Mouse (Mus musculus) bone marrow, adult 2 months (tissue): Measurements from ENCODE around the gene Rprml.

Experiments used
- CTCF ChIP-seq: fragments of 200-500 bp; IDR thresholded peaks from 2 replicates; pipeline ENCODE4 v1.5.1; 2011; ENCODE audit warnings: low read length, control low read depth; ENCODE audit not compliant: control insufficient read depth, insufficient read depth
- POLR2A ChIP-seq: fragments of 200-500 bp; IDR thresholded peaks from 2 replicates; pipeline ENCODE4 v1.6.1; 2011; ENCODE audit warnings: low read depth, mild to moderate bottlenecking, control low read depth, low read length, borderline replicate concordance; ENCODE audit not compliant: control insufficient read depth

DNA sequence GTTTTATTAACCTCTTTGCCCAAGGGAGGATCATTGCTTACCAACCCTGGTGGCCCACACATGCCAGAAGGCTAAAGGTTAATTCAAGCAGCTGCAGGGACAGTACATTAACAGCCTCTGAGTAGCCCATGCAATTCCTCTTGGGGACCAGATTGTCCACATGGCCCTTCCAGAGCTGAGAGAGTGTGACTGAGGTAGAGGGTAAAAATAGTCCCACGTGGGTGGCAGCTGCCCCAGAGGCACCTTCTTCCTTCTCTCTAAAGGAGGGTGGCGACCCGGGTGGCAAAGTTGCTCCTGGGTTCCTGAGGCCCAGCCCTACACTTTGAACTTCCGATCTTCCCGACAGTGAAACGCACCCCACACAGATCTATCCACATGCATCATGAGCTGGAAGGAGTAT is 3.1 kb upstream of the Rprml start:
- TF ChIP-seq CTCF (no peak), POLR2A (no peak)
